Mouse (Mus musculus): Measurements from ENCODE around the gene Opn4. TPM values are rescaled to one million over a fixed set of nuclear protein-coding genes. Genes with fewer than 3 reads are reported as not detected.

Opn4 gene
- polyA plus RNA-seq, 1 experiment from 2014 or later, result 5.0 TPM

DNA sequence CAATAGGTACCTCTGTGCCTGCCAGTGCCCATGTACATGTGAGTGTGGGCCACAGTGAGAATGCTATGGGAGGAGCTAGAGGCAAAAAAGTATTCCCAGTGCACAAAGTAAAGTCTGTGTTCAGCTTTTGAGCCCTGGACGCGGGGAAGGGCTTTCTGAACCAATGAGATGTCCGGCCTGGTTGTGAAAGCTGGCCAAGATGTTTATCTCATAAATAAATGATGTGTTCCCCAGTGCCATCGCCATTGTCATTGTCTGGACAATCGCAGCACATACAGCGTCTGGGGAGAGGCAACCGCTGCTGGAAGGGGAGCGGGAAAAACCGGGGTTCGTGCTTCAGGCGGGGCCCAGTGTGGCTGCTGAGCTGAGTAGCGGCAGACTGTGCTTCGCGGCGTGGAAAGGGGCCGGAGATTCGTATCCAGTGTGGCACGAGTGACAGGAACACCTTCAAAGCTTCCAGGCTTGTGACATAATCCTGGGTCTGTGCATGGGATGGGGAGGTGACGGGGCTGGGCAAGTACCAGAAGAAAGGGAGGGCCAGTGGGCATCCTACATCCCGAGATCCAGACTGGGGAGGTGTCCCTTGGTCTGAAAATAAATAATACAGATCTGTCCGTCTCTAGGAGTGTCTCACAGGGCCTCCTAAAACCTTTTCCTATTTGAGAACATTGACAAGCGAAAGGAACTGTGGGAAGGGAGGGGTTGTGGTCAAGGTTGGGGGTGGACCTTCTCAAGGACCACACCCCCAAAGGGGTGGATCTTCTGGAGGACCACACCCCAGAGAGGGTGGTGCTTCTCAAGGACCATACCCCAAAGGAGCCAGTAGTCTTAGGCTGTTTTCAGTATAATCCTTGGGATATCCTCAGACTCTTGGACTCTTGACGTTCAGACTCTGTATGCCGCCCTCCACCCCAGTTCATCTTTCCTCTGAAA is 8.9 kb downstream of the Opn4 start:
- ATAC-seq (replicated peaks; ENCODE audit: insufficient number of reproducible peaks, insufficient read depth, low FRiP score, low read depth), result no peak
- Histone ChIP-seq H3K36me3 (no peaks in the 10 kb centered on the region), H3K4me2 (peak overlapping the region; percentile 48), H3K4me3 (no peak overlapping the region), H3K4me1 (replicated peaks) (peaks cover 68% of the 10 kb centered on the region), H3K27me3 (no peaks in the 10 kb centered on the region), H3K9ac (peak overlapping the region; percentile 7), H3K27ac (peak overlapping the region; percentile 95), H3K9me3 (replicated peaks) (no peaks in the 10 kb centered on the region)
- 59% methylated on average over 24 of the region's 24 CpGs for WGBS

- 87% methylated on average over 5 of the region's 5 CpGs for WGBS
- H3K9ac ChIP-seq, result no peak overlapping the region
- no peaks in the 10 kb centered on the region for H3K9me3 ChIP-seq (replicated peaks)
- no peaks in the 10 kb centered on the region for H3K36me3 ChIP-seq
- H3K27ac ChIP-seq, result peak overlapping the region; percentile 95
- H3K4me2 ChIP-seq, result no peak overlapping the region
- no peak for ATAC-seq (replicated peaks; ENCODE audit: insufficient number of reproducible peaks, insufficient read depth, low FRiP score, low read depth)
- no peak overlapping the region for H3K4me3 ChIP-seq
- H3K27me3 ChIP-seq, result no peaks in the 10 kb centered on the region
- peaks cover 67% of the 10 kb centered on the region for H3K4me1 ChIP-seq (replicated peaks)
These were observed 9.8 kb downstream of the Opn4 start for GRCm38 (mm10) chr14:34590017-34590570.

DNA sequence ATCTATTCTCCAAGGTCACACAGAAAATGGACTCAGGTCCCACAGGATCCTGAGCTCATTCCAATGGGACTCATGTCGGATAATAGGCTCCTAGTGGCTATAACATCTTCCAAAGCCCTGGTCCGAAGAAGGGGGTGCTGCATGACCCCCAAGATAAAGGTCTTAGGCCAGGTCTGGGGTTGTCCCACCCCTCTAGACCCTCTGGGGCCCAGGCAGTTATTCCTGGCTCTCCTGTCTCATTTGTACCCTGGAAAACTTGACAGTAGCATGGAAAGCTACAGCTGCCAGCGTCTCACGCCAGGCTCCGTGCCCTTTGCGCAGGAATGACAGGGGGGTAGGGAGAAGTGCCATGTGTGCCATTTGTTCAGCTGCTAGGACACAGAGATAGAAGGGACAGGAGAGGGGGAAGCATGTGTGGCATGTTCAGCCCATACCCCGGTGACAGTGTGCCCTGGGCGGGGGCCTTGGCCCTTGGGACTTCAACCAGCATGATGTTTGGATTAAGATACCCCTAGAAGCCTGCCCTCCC is 10.7 kb downstream of the Opn4 start:
- 83% methylated on average over 8 of the region's 8 CpGs for WGBS
- Histone ChIP-seq H3K27me3 (no peaks in the 10 kb centered on the region), H3K36me3 (peaks cover 1% of the 10 kb centered on the region; the same call in 1 of the 2 replicates), H3K9me3 (replicated peaks) (no peaks in the 10 kb centered on the region), H3K4me3 (no peak overlapping the region), H3K27ac (peak overlapping the region; percentile 95), H3K4me2 (peak overlapping the region; percentile 36; the same call in 1 of the 2 replicates), H3K9ac (no peak overlapping the region), H3K4me1 (replicated peaks) (peaks cover 69% of the 10 kb centered on the region)
- ATAC-seq (replicated peaks; ENCODE audit: insufficient number of reproducible peaks, insufficient read depth, low FRiP score, low read depth), result no peak

DNA sequence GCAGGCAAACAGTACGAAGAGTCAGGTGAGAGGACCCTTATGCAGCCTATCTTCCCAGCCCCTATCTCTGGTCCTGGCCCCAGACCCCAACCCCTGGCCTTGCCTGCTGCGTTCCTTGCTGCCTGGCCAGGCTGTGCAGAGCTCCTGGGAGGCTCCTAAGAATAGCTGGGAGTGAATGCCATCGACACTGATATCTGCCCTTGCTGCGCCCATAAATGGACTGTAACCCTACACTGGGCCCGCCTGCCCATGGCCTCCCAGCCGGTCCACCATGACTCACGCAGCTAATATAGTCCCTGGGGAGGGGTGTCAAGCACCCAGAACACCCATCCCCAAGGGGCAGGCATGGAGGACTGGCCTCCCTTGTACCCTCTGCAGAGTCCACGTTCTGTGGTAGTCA is 11.4 kb downstream of the Opn4 start, which contains the start of gene Ldb3:
Gene Ldb3, minus strand, starts transcription at position 185 of the 400 bp plus-strand sequence.
- Histone ChIP-seq H3K4me2 (peak within 1 kb of the TSS; percentile 75), H3K4me1 (replicated peaks) (peaks cover 71% of the 10 kb centered on the region), H3K27me3 (no peaks in the 10 kb centered on the region), H3K36me3 (peaks cover 7% of the 10 kb centered on the region; the same call in 1 of the 2 replicates), H3K4me3 (peak within 1 kb of the TSS; percentile 60), H3K9ac (peak within 1 kb of the TSS; percentile 81), H3K9me3 (replicated peaks) (no peaks in the 10 kb centered on the region), H3K27ac (peak within 1 kb of the TSS; percentile 95)
- ATAC-seq (replicated peaks; ENCODE audit: insufficient number of reproducible peaks, insufficient read depth, low FRiP score, low read depth), result peak; percentile 80
- WGBS, result 27% methylated on average over 8 of the region's 8 CpGs

GRCm38 (mm10) chr14:34588005-34588404 is 11.9 kb downstream of the Opn4 start:
- H3K4me1 ChIP-seq (replicated peaks), result peaks cover 70% of the 10 kb centered on the region
- peak overlapping the region; percentile 95 for H3K27ac ChIP-seq
- WGBS, result 29% methylated on average over 5 of the region's 5 CpGs
- H3K36me3 ChIP-seq, result peaks cover 7% of the 10 kb centered on the region; the same call in 1 of the 2 replicates
- ATAC-seq (replicated peaks; ENCODE audit: insufficient number of reproducible peaks, insufficient read depth, low FRiP score, low read depth), result no peak
- H3K4me3 ChIP-seq, result peak overlapping the region; percentile 60
- H3K9me3 ChIP-seq (replicated peaks), result no peaks in the 10 kb centered on the region
- no peaks in the 10 kb centered on the region for H3K27me3 ChIP-seq
- H3K9ac ChIP-seq, result peak overlapping the region; percentile 81
- peak overlapping the region; percentile 75 for H3K4me2 ChIP-seq

DNA sequence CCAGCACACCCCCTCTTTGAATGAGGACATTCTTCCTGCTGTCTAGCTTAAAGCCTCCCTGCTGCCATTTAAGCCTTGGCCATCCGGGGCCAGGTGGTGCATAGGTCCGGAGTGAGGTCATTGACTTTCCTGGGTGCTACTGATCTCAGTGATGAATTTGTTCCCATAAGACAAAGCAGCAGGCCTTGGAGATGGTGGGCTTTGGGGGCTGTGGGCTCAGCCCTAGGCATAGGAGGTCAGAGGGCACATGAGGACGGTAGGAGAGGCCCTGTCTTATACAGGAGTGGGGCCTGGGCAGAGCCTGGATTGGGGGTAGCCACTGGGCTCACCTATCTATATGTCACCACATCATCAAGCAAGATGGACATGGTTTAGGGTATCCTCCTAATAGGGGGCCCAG is 13.1 kb downstream of the Opn4 start:
- no peak for ATAC-seq (replicated peaks; ENCODE audit: insufficient number of reproducible peaks, insufficient read depth, low FRiP score, low read depth)
- Histone ChIP-seq H3K9ac (peak overlapping the region; percentile 81), H3K4me3 (peak overlapping the region; percentile 60), H3K4me2 (peak overlapping the region; percentile 75), H3K36me3 (peaks cover 7% of the 10 kb centered on the region; the same call in 1 of the 2 replicates), H3K27me3 (no peaks in the 10 kb centered on the region), H3K27ac (peak overlapping the region; percentile 95), H3K9me3 (replicated peaks) (no peaks in the 10 kb centered on the region), H3K4me1 (replicated peaks) (peaks cover 71% of the 10 kb centered on the region)
- 43% methylated on average over 3 of the region's 3 CpGs for WGBS

DNA sequence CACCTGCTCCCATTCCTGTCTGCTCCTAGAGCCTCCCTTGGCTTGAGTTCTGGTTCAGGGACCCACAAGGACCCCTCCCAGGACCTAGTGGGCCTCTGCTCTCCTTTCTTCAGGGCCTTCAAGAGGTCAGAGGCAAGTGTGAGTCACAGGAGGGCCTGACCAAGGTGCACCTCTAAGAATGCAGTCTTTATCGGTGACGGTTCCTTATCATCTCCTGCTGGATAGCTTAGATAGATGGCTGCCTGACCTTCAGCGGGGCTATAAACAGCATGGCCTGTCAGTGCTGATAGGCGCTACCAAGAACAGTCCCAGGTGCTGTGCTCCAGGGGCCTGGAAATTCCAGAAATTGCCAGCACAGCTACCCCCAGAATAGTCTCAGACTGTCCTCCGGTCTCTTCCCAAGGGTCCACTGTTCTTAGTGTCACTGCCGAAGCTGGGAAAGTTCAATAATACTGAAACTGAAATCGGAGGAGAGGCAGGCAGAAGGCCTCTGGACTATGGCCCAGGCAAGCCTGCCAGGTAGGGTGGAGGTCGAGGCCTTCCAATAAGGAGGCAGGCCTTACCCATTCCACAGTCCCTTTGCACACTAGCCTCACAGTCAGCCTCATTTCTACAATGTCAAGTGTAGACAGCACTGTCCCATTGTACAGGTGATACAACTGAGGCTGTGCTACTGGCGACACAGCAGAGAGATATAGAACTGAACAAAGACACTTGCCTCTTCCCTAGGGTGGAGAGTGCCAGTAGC is 14.4 kb downstream of the Opn4 start:
- Histone ChIP-seq H3K4me3 (peak overlapping the region; percentile 60), H3K4me2 (peak overlapping the region; percentile 75), H3K4me1 (replicated peaks) (peaks cover 71% of the 10 kb centered on the region), H3K27ac (peak overlapping the region; percentile 95), H3K9ac (peak overlapping the region; percentile 81), H3K27me3 (no peaks in the 10 kb centered on the region), H3K36me3 (peaks cover 11% of the 10 kb centered on the region; the same call in 1 of the 2 replicates), H3K9me3 (replicated peaks) (no peaks in the 10 kb centered on the region)
- 36% methylated on average over 9 of the region's 9 CpGs for WGBS
- no peak for ATAC-seq (replicated peaks; ENCODE audit: insufficient number of reproducible peaks, insufficient read depth, low FRiP score, low read depth)

DNA sequence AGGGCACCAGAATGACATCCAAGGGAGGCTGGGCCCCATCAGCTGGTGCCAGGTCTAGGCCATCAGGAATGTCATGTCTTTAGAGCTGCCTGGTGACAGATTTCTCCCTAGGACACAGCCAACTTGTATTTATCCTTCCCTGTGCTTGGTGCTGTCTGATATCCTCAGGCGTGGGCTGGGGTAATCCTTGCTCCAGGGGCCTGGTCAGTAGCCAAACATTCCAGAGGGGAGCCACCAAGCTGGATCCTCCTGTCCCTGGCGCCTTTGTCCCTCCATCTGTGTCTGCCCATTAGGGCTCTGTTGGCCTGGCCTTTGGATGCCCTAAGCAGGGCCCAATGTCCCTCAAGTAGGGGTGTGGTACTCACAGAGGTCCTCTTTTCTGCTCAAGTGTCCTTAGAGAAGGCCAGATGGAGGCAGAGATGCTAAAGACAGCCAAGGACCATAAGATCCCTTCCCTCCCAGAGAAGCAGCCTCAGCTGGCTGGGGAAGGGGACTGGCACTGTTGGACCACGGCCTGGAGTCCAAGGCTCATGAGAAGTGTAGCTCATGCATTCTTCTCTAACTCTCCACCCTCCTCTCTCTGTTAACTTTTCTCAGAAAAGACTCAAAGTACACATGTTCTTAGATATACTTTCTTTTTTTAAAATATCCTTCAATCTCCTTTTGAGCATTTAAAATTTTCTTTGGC is 17.1 kb downstream of the Opn4 start:
- Histone ChIP-seq H3K27me3 (no peaks in the 10 kb centered on the region), H3K9me3 (replicated peaks) (no peaks in the 10 kb centered on the region), H3K36me3 (peaks cover 26% of the 10 kb centered on the region), H3K4me1 (replicated peaks) (peaks cover 72% of the 10 kb centered on the region), H3K27ac (peak overlapping the region; percentile 95), H3K4me3 (peak overlapping the region; percentile 21), H3K9ac (peak overlapping the region; percentile 47), H3K4me2 (peak overlapping the region; percentile 75)
- ATAC-seq (replicated peaks; ENCODE audit: insufficient number of reproducible peaks, insufficient read depth, low FRiP score, low read depth), result peak; percentile 78
- 54% methylated on average over 3 of the region's 3 CpGs for WGBS

DNA sequence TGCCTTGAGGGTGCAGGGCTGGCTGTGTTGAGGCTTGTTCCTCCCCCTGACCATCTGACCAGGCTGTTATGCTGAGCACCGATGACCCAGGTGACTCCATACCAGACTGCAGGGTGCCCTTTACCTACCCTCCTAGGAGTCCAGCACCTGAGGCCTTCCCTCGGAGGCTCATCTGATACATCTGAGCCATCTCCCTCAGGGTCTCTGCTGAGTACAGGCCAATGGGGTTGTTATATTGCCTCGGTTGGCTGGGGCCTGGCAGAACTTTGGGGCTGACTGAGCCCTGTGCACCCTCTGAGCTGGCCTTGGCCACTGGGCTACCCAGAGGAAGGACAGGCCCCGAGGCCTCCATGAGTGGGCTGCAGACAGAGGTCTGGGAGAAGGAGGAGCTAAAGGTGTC is 23.1 kb downstream of the Opn4 start:
- peak overlapping the region; percentile 93 for H3K27ac ChIP-seq
- H3K9ac ChIP-seq, result no peak overlapping the region; the same call in 1 of the 2 replicates
- H3K27me3 ChIP-seq, result no peaks in the 10 kb centered on the region
- WGBS, result 72% methylated on average over 4 of the region's 4 CpGs
- H3K4me2 ChIP-seq, result no peak overlapping the region
- no peak overlapping the region for H3K4me3 ChIP-seq
- no peak for ATAC-seq (replicated peaks; ENCODE audit: insufficient number of reproducible peaks, insufficient read depth, low FRiP score, low read depth)
- peaks cover 52% of the 10 kb centered on the region for H3K36me3 ChIP-seq
- no peaks in the 10 kb centered on the region for H3K9me3 ChIP-seq (replicated peaks)
- H3K4me1 ChIP-seq (replicated peaks), result peaks cover 87% of the 10 kb centered on the region

DNA sequence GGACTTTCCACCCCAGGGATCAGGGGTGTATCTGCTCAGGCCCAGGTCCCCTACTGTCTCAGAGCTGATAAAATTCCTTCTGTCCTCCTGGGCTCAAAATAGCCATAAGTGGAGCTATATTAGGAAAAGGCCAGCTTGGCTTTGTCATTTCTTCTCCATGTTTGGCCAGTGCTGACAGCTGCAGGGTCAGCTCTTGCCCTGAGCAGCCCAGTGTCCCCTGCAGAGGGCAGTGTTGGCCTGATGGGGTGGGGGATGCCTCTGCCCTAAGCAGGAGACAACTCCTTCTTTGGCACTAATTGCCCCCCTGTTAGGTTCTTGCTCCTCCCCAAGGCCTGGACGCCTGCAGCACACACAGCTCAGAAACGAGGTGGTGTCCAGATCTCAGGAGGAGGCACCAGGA is 25.9 kb downstream of the Opn4 start:
- peak; percentile 82 for ATAC-seq (replicated peaks; ENCODE audit: insufficient number of reproducible peaks, insufficient read depth, low FRiP score, low read depth)
- peak overlapping the region; percentile 39; the same call in 1 of the 2 replicates for H3K9ac ChIP-seq
- peaks cover 43% of the 10 kb centered on the region for H3K36me3 ChIP-seq
- H3K27ac ChIP-seq, result peak overlapping the region; percentile 93
- WGBS, result 35% methylated on average over 2 of the region's 2 CpGs
- H3K4me2 ChIP-seq, result no peak overlapping the region
- no peaks in the 10 kb centered on the region for H3K27me3 ChIP-seq
- H3K9me3 ChIP-seq (replicated peaks), result no peaks in the 10 kb centered on the region
- peaks cover 91% of the 10 kb centered on the region for H3K4me1 ChIP-seq (replicated peaks)
- no peak overlapping the region for H3K4me3 ChIP-seq

Measured in heart, embryonic 15.5 days (tissue).